In genomic region chr14:61774171-61774570, GRCm38 (mm10) we compare ENCODE assay signal across 16 mouse cellular contexts.
"Had no signal": no experiment of that assay in that cellular context is flagged by ENCODE, and none has a peak within 500 bp of the region (broad histone marks: within the 10 kb centered on the region; RNA-seq: fewer than 3 reads in every experiment).

No protein-coding gene starts in this region.

- H3K27me3 ChIP-seq: liver, embryonic 13.5 days; neural tube, embryonic 12.5 days; neural tube, embryonic 15.5 days; stomach, embryonic 15.5 days had no signal

- H3K27ac ChIP-seq: kidney, postnatal 0 days; left cerebral cortex, adult 2 months; liver, embryonic 13.5 days; neural tube, embryonic 12.5 days; neural tube, embryonic 15.5 days; stomach, embryonic 15.5 days had no signal

- H3K9me3 ChIP-seq: liver, embryonic 13.5 days; neural tube, embryonic 12.5 days; neural tube, embryonic 15.5 days; stomach, embryonic 15.5 days had no signal

- H3K4me2 ChIP-seq: liver, embryonic 13.5 days; midbrain, embryonic 11.5 days; neural tube, embryonic 12.5 days; neural tube, embryonic 15.5 days; stomach, embryonic 15.5 days had no signal

- ATAC-seq: intestine, postnatal 0 days had no signal

- H3K4me3 ChIP-seq: left cerebral cortex, adult 2 months; liver, embryonic 13.5 days; neural tube, embryonic 12.5 days; neural tube, embryonic 15.5 days; stomach, embryonic 15.5 days had no signal

- H3K9ac ChIP-seq: liver, embryonic 13.5 days; neural tube, embryonic 12.5 days; neural tube, embryonic 15.5 days; stomach, embryonic 15.5 days had no signal

- H3K36me3 ChIP-seq: liver, embryonic 13.5 days; neural tube, embryonic 12.5 days; neural tube, embryonic 15.5 days; stomach, embryonic 15.5 days had no signal

- H3K4me1 ChIP-seq: liver, embryonic 13.5 days; neural tube, embryonic 12.5 days; neural tube, embryonic 15.5 days; stomach, embryonic 15.5 days had no signal

- DNase-seq: kidney, adult 2 months; kidney, postnatal 25 days; layer of hippocampus, postnatal 36 days; liver, embryonic 13.5 days; midbrain, embryonic 14.5 days; right cerebral cortex, adult 18-20 months; right cerebral cortex, postnatal 14 days; right cerebral cortex, postnatal 4 days; thymus, postnatal 25 days had no signal
